Mouse (Mus musculus): Measurements from ENCODE around the gene Bcl7c.
A peak's percentile ranks its signal among the peaks of the same experiment; 100 is the strongest.

- TF ChIP-seq POLR2A (IDR thresholded peaks at IDR 0.05; ENCODE audit: control insufficient read depth, low read depth, low read length) (peak; percentile 35; the same call in 1 of the 2 replicates), CTCF (IDR thresholded peaks at IDR 0.05; ENCODE audit: control insufficient read depth, insufficient read depth, insufficient replicate concordance, low read depth, low read length) (no peak)
Observed at GRCm38 (mm10) chr7:127745652-127746493, 37.1 kb upstream of the Bcl7c start.

Data from testis, adult 2 months (tissue).